Mouse (Mus musculus) liver, postnatal 0 days (tissue): Measurements from ENCODE around the gene Fmr1.
"Not testable (repeated sequence)": the region's sequence is repeated elsewhere in the genome, so short reads cannot be mapped to it uniquely, and the experiment has no call there.

Experiments used
- CTCF ChIP-seq: sonication (generic); IDR thresholded peaks from 2 replicates; pipeline ENCODE4 v1.5.1; 2016; ENCODE audit warnings: antibody characterized with exemption, low read depth
- EP300 ChIP-seq: IDR thresholded peaks from 2 replicates; pipeline ENCODE4 v1.6.1; 2016; ENCODE audit warnings: antibody characterized with exemption, low read depth, mild to moderate bottlenecking

DNA sequence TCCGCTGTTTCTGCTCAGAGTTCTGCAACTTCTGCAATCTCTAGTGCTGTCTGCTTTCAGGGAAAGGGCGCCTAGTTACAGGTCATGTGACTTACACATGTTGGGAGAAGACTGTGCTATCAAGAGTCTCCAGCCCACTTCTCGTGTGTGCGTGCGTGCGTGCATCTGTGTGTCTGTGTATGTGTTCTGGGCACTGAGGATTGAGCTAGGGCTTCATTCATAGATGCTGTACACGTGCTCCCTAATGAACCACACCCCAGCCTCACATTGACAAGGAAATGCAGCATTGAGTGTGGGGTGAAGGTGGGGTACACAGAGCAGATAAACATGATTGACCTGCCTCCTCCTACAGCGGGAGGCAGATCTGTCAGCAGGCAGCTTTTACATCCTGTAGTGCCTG lies 13.6 kb downstream of the Fmr1 start:
- TF ChIP-seq CTCF, EP300: not testable (repeated sequence)
